Mouse (Mus musculus) layer of hippocampus, postnatal 36 days (tissue): ENCODE measurements around the gene Dguok. TPM values are rescaled to one million over a fixed set of nuclear protein-coding genes. Genes with fewer than 3 reads are reported as not detected.

ENCODE experiments used
- DNase-seq, 2 experiments: peaks; one replicate each; pipeline ENCODE4 v3.0.0; 2022
- total RNA-seq, 2 experiments: library from RNA; stranded (reverse); gene quantifications; 2 replicates each; pipeline ENCODE4 v1.2.3; 2021

The Dguok gene
- total RNA-seq, 2 experiments from 2014 or later, result 32.7 to 41.9 TPM

DNA sequence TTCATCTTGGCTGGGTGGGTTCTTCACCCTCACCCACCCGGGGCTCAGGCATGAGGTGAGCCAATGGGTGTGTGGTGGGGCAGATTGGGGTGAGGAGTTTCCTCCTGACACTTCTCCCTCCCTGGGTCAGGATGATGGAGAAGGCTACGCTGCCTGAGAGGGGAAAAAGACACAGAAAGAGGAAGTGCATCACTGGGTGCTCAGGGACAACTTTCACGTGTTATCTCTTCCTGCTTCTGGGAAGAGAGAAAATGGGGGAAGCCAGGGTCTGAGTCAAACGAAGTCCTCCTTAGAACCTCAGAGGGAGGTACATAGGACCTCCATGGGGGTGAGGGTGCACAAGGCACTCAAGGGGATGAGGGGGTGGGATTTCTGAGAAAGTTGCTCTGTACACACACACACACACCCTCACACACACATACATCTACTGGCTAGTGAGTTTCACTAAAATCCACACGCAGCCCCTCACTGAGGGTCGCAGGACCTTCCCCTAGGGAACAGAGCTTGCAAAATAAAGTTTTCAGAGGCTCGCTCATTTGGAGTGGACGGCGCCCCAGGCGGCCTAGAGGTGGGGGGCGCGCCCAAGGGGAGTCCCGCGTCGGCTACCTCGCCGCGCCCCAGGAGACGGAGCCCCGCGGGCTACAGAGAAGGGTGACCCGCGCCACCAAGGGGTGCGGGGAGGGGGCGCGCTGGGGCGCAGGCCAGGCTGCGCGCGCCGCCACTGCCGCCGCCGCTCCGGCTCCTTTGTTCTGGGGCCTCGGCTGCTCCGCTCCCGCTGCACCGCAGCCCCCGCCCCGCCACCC lies 51.2 kb downstream of the Dguok start:
- DNase-seq, result no peak

- DNase-seq, result no peak
These were observed 53.1 kb downstream of the Dguok start for GRCm38 (mm10) chr6:83453706-83454105.

- DNase-seq, result no peak
These were observed 56.1 kb downstream of the Dguok start for GRCm38 (mm10) chr6:83450451-83451303.

- DNase-seq, result no peak
These were observed 57.3 kb downstream of the Dguok start for GRCm38 (mm10) chr6:83449440-83449839.

- DNase-seq, result no peak
These were observed 57.9 kb downstream of the Dguok start for GRCm38 (mm10) chr6:83448911-83449310.

- no peak for DNase-seq
These were observed 59.7 kb downstream of the Dguok start for GRCm38 (mm10) chr6:83447031-83447430.

GRCm38 (mm10) chr6:83445796-83446195 lies 61.0 kb downstream of the Dguok start:
- DNase-seq, result no peak

GRCm38 (mm10) chr6:83443441-83444340 lies 63.1 kb downstream of the Dguok start:
- DNase-seq, result peak; percentile 59 to 61

- DNase-seq, result no peak
These were observed 64.1 kb downstream of the Dguok start for GRCm38 (mm10) chr6:83442639-83443038.

DNA sequence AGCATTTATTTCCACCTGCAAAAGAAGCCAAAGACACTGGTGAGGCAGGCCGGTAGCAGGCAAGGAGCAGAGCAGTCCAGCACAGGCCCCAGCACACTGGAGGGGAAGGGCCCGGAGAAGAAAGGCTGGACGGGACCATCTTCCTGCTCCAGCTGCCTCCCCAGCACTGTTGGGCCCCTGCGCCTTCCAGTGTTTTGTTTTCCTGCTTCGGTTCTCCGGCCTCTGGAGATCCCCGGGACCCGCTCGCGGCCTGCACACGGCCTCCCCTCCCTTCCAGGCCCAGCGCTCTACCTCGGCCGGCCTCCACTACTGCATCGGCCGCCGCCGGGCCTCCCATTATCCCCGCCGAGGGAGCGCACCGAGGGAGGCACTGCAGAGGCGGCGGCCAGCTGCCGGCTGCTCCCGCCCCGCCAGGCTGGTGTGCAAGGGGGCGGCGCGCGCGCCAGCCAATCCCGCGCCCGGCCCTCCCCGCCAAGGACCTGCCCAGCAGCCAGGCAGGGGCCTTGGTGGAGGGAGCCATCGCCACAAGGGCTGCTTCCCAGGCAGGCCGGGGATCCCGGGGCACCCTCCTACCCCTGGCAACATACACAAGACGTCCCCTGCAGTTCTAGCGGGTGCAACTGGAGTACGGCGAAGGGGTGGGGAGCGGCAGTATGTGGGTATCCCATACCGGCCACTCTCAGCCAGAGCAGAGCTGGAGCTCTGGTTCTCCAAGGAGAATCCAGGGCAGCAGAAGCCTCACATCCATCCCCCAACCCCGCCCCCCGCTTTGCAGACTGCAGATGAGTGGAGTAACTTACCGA lies 65.3 kb downstream of the Dguok start:
- peak; percentile 88 for DNase-seq

- peak; percentile 73 to 74 for DNase-seq
These were observed 66.1 kb downstream of the Dguok start for GRCm38 (mm10) chr6:83440510-83441258.

- no peak for DNase-seq
These were observed 66.6 kb downstream of the Dguok start for GRCm38 (mm10) chr6:83440197-83440509.

DNA sequence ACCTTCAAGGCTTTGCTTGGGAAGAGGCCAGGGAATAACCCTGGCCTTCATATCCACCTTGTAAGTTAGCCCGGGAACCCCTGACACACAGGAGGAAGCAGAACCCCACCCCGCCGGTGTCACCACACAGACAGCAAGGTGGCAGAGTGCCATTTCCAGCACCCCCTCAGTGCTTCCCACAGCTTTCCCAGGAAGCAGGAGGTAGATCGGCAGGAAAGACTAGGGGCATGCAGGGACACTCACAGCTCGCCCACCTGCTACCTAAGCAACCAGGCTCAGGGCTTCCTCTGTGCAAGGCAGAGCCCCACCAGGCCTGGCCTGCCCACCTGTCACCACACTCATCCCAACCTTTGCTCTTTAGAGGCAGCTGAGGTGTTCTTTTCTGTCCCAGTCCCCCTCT lies 67.0 kb downstream of the Dguok start:
- DNase-seq, result peak in 1 of 2 experiments; percentile 48

DNA sequence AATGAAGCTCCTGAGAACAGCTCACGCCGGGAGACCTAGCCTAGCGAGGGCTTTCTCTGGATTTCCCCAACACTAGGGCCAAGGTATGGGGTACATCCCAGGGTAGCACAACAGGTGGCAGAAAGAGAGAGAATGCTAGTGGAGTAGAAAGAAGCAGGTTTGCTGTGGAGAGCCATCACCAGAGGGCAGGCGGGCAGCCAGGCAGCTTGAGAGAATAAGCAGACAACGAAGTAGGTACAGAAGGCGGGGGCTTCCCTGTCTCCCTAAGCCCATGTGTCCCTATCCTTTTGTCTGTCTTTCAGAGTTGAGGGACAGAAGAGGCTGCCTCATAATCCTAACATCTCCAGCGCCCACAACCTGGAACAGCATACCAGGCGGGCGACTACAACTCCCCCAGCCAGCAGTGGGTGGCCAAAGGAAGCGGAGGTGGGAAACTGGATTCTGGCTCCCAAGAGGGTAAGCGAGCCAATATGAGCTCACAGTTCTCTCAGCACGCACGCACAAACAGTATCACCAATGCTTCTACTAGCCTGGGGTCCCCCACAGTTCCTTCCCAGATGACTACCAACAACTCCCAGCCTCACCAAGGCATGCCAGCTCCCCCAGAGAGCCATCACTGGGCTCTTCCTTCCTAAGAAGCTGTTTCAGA lies 67.5 kb downstream of the Dguok start:
- DNase-seq, result peak; percentile 46 to 49

DNA sequence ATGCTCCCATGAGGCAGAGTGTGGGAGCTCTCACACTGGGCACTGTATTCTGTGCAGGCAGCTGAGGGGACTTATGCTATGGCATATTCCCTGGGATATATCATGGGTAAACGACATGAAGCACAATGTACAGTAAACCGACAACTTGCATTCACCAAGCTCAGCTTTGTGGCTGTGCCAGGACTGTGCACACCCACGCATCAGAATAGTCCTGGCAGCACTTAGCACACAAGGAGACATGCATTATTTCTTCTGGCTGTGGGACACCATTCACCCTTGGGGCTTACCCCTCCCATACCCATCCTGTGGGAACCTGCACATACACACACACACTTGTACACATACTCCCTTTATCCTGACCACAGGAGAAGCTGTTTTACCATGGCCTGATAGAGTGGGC lies 68.2 kb downstream of the Dguok start:
- DNase-seq, result no peak

DNA sequence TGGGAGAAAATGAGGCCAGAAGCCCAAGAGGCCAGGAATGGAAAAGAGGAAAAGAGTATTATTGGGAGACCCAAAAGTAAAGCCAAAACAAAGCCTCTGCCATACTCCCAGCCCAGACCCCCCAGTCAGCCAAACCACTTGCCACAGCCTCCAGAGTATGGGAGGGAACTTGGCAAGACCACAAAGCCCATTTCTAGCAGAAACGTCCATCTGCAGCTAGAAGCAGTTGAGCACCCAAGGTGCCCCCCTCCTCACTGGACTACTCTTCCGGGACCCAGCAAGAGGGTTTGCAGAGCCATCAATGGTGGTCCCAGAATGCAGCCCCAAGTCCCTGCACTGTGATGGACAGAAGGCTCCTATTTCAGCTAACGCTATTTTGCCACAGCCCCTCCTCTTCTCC lies 69.0 kb downstream of the Dguok start:
- no peak for DNase-seq

GRCm38 (mm10) chr6:83437225-83437624 lies 69.5 kb downstream of the Dguok start:
- DNase-seq, result no peak

DNA sequence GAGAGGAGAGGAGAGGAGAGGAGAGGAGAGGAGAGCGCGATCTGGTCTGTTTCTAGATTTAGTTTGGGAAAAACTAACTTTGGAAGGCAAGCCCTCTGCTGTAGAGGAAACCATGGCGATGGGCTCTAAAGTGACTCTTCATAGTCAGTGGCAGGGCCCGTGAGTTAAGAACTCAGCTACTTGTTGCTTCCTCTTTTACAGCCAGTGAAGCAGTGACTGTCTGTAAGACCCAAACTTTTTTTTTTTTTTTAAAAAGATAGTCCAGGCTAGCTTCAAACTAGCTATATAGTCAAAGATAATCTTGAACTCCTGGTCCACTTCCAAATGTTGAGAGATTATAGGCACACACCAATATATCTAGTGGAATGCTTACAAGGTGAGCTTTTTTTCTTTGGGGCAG lies 70.2 kb downstream of the Dguok start:
- DNase-seq, result no peak

DNA sequence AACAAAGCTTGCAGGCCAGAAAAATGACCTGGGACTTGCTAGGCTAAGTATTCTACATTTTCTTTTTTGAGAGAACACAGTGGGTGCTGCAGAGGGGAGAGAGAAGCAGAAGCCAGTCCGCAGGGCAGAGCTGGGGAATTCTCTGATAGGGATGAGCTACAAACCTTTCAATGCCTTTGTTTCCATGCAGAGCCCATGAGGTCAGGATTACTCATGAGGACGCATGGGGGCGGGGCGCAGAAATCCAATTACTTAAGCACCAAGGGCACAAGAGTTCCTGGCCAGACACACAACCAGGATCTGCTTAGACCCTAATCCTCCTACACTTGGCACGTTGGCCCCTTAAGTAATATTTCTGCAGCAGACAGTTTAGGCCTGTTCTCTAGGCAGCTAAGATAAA lies 71.6 kb downstream of the Dguok start:
- DNase-seq, result no peak

GRCm38 (mm10) chr6:83433546-83433945 lies 73.2 kb downstream of the Dguok start:
- no peak for DNase-seq

- no peak for DNase-seq
These were observed 73.8 kb downstream of the Dguok start for GRCm38 (mm10) chr6:83432966-83433365.
